Mouse (Mus musculus) left cerebral cortex, adult 18-20 months (tissue): ENCODE measurements at regions not wholly inside any gene's neighbourhood (a gene's known extent, or its start where the extent isn't known, plus 50 kb on each side); places are given as distances from the start of the nearest gene placed in this dataset.

Source experiments
- DNase-seq, 2 experiments: peaks; one replicate each; pipeline ENCODE4 v3.0.0; 2021 to 2022; ENCODE audit warnings: low spot score in 2 of 2, mixed read lengths in 1 of 2

- no peak for DNase-seq
Measured at GRCm38 (mm10) chr13:90584766-90585165, 320.4 kb downstream of the Atp6ap1l start.

- no peak for DNase-seq
Measured at GRCm38 (mm10) chr13:90575371-90575770, 329.8 kb downstream of the Atp6ap1l start.

GRCm38 (mm10) chr13:90572580-90572979 lies 332.6 kb downstream of the Atp6ap1l start:
- DNase-seq, result no peak

GRCm38 (mm10) chr13:90563183-90563840 lies 341.8 kb downstream of the Atp6ap1l start:
- no peak for DNase-seq

GRCm38 (mm10) chr13:90560095-90560494 lies 345.1 kb downstream of the Atp6ap1l start:
- DNase-seq, result no peak

GRCm38 (mm10) chr13:90559481-90559880 lies 345.7 kb downstream of the Atp6ap1l start:
- no peak for DNase-seq

- DNase-seq, result no peak
Measured at GRCm38 (mm10) chr13:90551166-90551565, 354.0 kb downstream of the Atp6ap1l start.

- DNase-seq, result no peak
Measured at GRCm38 (mm10) chr13:90546288-90547035, 358.7 kb downstream of the Atp6ap1l start.

GRCm38 (mm10) chr13:90545816-90546215 lies 359.3 kb downstream of the Atp6ap1l start:
- DNase-seq, result no peak

GRCm38 (mm10) chr13:90537525-90537924 lies 367.6 kb downstream of the Atp6ap1l start:
- no peak for DNase-seq

- DNase-seq, result no peak
Measured at GRCm38 (mm10) chr13:90526998-90527397, 378.2 kb downstream of the Atp6ap1l start.

- DNase-seq, result no peak
Measured at GRCm38 (mm10) chr13:90525801-90526200, 379.4 kb downstream of the Atp6ap1l start.

GRCm38 (mm10) chr13:90521758-90522245 lies 383.4 kb downstream of the Atp6ap1l start:
- no peak for DNase-seq

- no peak for DNase-seq
Measured at GRCm38 (mm10) chr13:90520992-90521757, 384.0 kb downstream of the Atp6ap1l start.

- DNase-seq, result peak; percentile 36 to 51
Measured at GRCm38 (mm10) chr13:90515773-90516503, 389.2 kb downstream of the Atp6ap1l start.

GRCm38 (mm10) chr13:90513867-90514266 lies 391.3 kb downstream of the Atp6ap1l start:
- no peak for DNase-seq

GRCm38 (mm10) chr13:90512786-90513401 lies 392.3 kb downstream of the Atp6ap1l start:
- no peak for DNase-seq

GRCm38 (mm10) chr13:90510479-90510878 lies 394.7 kb downstream of the Atp6ap1l start:
- no peak for DNase-seq

- no peak for DNase-seq
Measured at GRCm38 (mm10) chr13:90503188-90503587, 402.0 kb downstream of the Atp6ap1l start.

- DNase-seq, result no peak
Measured at GRCm38 (mm10) chr13:90502141-90502540, 403.0 kb downstream of the Atp6ap1l start.

GRCm38 (mm10) chr13:90498978-90499377 lies 406.2 kb downstream of the Atp6ap1l start:
- no peak for DNase-seq
